8 mouse cellular contexts compared by ENCODE assay signal in the genomic region with DNA sequence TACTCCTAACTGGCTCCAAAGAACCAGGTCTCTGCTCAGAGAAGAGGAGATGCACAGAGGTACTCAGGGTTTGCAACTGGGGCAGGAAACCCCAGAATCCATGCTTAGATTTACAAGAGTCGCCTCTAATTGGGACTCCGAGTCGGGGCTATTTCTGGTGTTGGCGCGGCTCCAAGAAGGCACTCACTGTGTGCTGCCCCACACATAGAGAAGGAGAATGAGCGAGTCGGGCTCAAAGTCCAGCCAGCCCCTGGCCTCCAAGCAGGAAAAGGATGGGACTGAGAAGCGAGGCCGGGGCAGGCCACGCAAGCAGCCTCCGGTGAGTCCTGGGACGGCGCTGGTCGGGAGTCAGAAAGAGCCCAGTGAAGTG. TPM values are rescaled to one million over a fixed set of nuclear protein-coding genes. Genes with fewer than 3 reads are reported as not detected.
DNase-seq lines count a peak whose midpoint lies in the region; ATAC-seq and TF ChIP-seq lines count a peak whose summit lies in the region.
"Not testable (repeated sequence)": the region's sequence is repeated elsewhere in the genome, so short reads cannot be mapped to it uniquely, and the experiment has no call there.

A gene (plus strand): TSS at position 123 of the 370 bp plus-strand sequence.

- H3K4me2 ChIP-seq in heart, embryonic 15.5 days: peak within 1 kb of the TSS; percentile 53
- H3K4me2 ChIP-seq in intestine, embryonic 15.5 days (replicated peaks): peak within 1 kb of the TSS; percentile 46
- peak within 1 kb of the TSS; percentile 16 for H3K4me2 ChIP-seq in lung, embryonic 16.5 days (ENCODE audit: low read depth, low read length)

- H3K27me3 ChIP-seq in heart, embryonic 15.5 days: peaks cover 17% of the 10 kb centered on the region
- H3K27me3 ChIP-seq in intestine, embryonic 15.5 days (replicated peaks); lung, embryonic 16.5 days (ENCODE audit: control insufficient read depth, insufficient read depth, low read depth, low read length); small intestine, adult 2 months (ENCODE audit: control insufficient read depth, insufficient read depth, low read length): not testable (repeated sequence)

- ATAC-seq in heart, embryonic 15.5 days (replicated peaks; ENCODE audit: insufficient number of reproducible peaks, insufficient read depth, low FRiP score, low read depth): 0 out of 2 replicates have a peak, but pooled peaks have one; percentile 12
- peak; percentile 88 for ATAC-seq in intestine, embryonic 15.5 days
- ATAC-seq in lung, embryonic 16.5 days (ENCODE audit: low read depth): peak; percentile 34; the same call in 1 of the 2 replicates

- H3K36me3 ChIP-seq in ES-E14 (ENCODE audit: control insufficient read depth, insufficient read depth, low read length, poor library complexity, severe bottlenecking); heart, embryonic 15.5 days; intestine, embryonic 15.5 days; lung, embryonic 16.5 days (ENCODE audit: control insufficient read depth, insufficient read depth, low read length); small intestine, adult 2 months (ENCODE audit: control insufficient read depth, insufficient read depth, low read length): not testable (repeated sequence)

- peak within 1 kb of the TSS in 1 of 2 experiments; percentile 45; a peak in 2 of 4 replicates for H3K4me3 ChIP-seq in ES-E14 (ENCODE audit: insufficient read depth in 1 of 2, low read depth in 1 of 2, low read length in 2 of 2, poor library complexity in 1 of 2, severe bottlenecking in 1 of 2)
- peak within 1 kb of the TSS; percentile 22 for H3K4me3 ChIP-seq in heart, embryonic 15.5 days
- H3K4me3 ChIP-seq in intestine, embryonic 15.5 days (replicated peaks): peak within 1 kb of the TSS; percentile 17; the same call in 1 of the 2 replicates
- not testable (repeated sequence) for H3K4me3 ChIP-seq in left cerebral cortex, adult 2 months; lung, embryonic 16.5 days (ENCODE audit: low read length)
- H3K4me3 ChIP-seq in small intestine, adult 2 months (ENCODE audit: low read depth, low read length): peak within 1 kb of the TSS; percentile 27

- not testable (repeated sequence) for H3K27ac ChIP-seq in ES-E14 (ENCODE audit: insufficient read depth, low read depth, low read length, poor library complexity, severe bottlenecking); heart, embryonic 15.5 days; left cerebral cortex, adult 2 months; small intestine, adult 2 months (ENCODE audit: insufficient read depth, low read depth, low read length)
- peak within 1 kb of the TSS; percentile 91 for H3K27ac ChIP-seq in intestine, embryonic 15.5 days
- 0 out of 2 replicates have a peak within 1 kb of the TSS, but pooled peaks have one; percentile 21 for H3K27ac ChIP-seq in lung, embryonic 16.5 days (ENCODE audit: low read length)

- not testable (repeated sequence) for DNase-seq in ES-E14 (ENCODE audit: low read depth, low spot score); gastrocnemius, postnatal 10 days; left cerebral cortex, adult 2 months (ENCODE audit: extremely low spot score in 1 of 2, low spot score in 2 of 2)
- DNase-seq in brain, embryonic 14.5 days (ENCODE audit: low read depth): peak; percentile 6

- H3K4me1 ChIP-seq in ES-E14 (ENCODE audit: control insufficient read depth in 2 of 2, insufficient read depth in 2 of 2, low read length in 2 of 2, poor library complexity in 1 of 2): peaks cover 0 to 13% of the 10 kb centered on the region in 2 experiments; a peak in 1 of 4 replicates
- H3K4me1 ChIP-seq in heart, embryonic 15.5 days (replicated peaks): peaks cover 11% of the 10 kb centered on the region
- H3K4me1 ChIP-seq in intestine, embryonic 15.5 days (replicated peaks); lung, embryonic 16.5 days (replicated peaks; ENCODE audit: control insufficient read depth, insufficient read depth, low read length); small intestine, adult 2 months (ENCODE audit: control insufficient read depth, insufficient read depth, insufficient read length, low read length): not testable (repeated sequence)

- 16% methylated on average over 14 of the region's 14 CpGs for WGBS in heart, embryonic 15.5 days
- 11% methylated on average over 14 of the region's 14 CpGs for WGBS in intestine, embryonic 15.5 days
- WGBS in lung, embryonic 16.5 days: 7% methylated on average over 14 of the region's 14 CpGs
- 5% methylated on average over 14 of the region's 14 CpGs for WGBS in small intestine, adult 2 months

- not testable (repeated sequence) for H3K9ac ChIP-seq in ES-E14 (ENCODE audit: insufficient read depth, low read depth, low read length, poor library complexity, severe bottlenecking); lung, embryonic 16.5 days (ENCODE audit: low read length)
- H3K9ac ChIP-seq in heart, embryonic 15.5 days: peak within 1 kb of the TSS; percentile 28; the same call in 1 of the 2 replicates
- peak within 1 kb of the TSS; percentile 36; the same call in 1 of the 2 replicates for H3K9ac ChIP-seq in intestine, embryonic 15.5 days

- in situ Hi-C loops in ES-E14 (cut with MboI; ENCODE audit: low sequenced_read_pairs in 2 of 2, unreplicated experiment in 2 of 2): not testable (repeated sequence)

- not testable (repeated sequence) for TF ChIP-seq CTCF in brain, embryonic 14.5 days (IDR thresholded peaks at IDR 0.05; ENCODE audit: borderline replicate concordance, extremely low read depth, insufficient read depth, insufficient read length); left cerebral cortex, adult 2 months (IDR thresholded peaks at IDR 0.05); small intestine, adult 2 months (IDR thresholded peaks at IDR 0.05; ENCODE audit: extremely low read depth, insufficient read length, insufficient replicate concordance, low read depth, low read length)

- not testable (repeated sequence) for TF ChIP-seq POLR2A in brain, embryonic 14.5 days (IDR thresholded peaks at IDR 0.05; ENCODE audit: borderline replicate concordance, extremely low read depth, insufficient read depth, insufficient read length, poor library complexity, severe bottlenecking); small intestine, adult 2 months (IDR thresholded peaks at IDR 0.05; ENCODE audit: low read depth, low read length)

- not testable (repeated sequence) for H3K9me3 ChIP-seq in ES-E14 (ENCODE audit: control insufficient read depth, insufficient read depth, low read depth, low read length); intestine, embryonic 15.5 days
- 0 out of 2 replicates have a peak, but pooled peaks cover 10% of the 10 kb centered on the region for H3K9me3 ChIP-seq in heart, embryonic 15.5 days (replicated peaks)
- peaks cover 17% of the 10 kb centered on the region; the same call in 1 of the 2 replicates for H3K9me3 ChIP-seq in lung, embryonic 16.5 days (ENCODE audit: control insufficient read depth, low read length)

- intact Hi-C loops in left cerebral cortex, adult 2 months (cut with DNase I): not testable (repeated sequence)

RNA-seq across cellular contexts. Expression of the gene that starts here (rescaled TPM):
- 184 and 244 TPM in 2 replicates for total RNA-seq in ES-E14 (2012; rRNA removed)
- polyA plus RNA-seq in brain, embryonic 14.5 days (2012; rRNA removed): 0.76 and 1.9 TPM in 2 replicates
- total RNA-seq in gastrocnemius, postnatal 10 days (2021): 10 to 100 TPM; 13.3 to 15.9 TPM
- polyA plus RNA-seq in heart, embryonic 15.5 days (2015; fragmentation: Nextera tagmentation; extraction: Ambion mirVana): 2.1 and 2.8 TPM in 2 replicates
- 6.8 and 10.3 TPM in 2 replicates for polyA plus RNA-seq in intestine, embryonic 15.5 days (2015; fragmentation: Nextera tagmentation; extraction: Ambion mirVana)
- total RNA-seq in left cerebral cortex, adult 2 months (2021): 10 to 100 TPM; 27.5 to 57.3 TPM
- polyA plus RNA-seq in lung, embryonic 16.5 days (2015; fragmentation: Nextera tagmentation; extraction: Ambion mirVana): 3.9 and 5.0 TPM in 2 replicates
- polyA plus RNA-seq in small intestine, adult 2 months (2012; rRNA removed): 1.4 and 58.5 TPM in 2 replicates

Comparison
In these comparisons a context has a peak if more than half of its experiments do, and no peak if none do; other contexts are left out.
1. ATAC-seq: peak in every context shown above with its lines; median percentile 88 in intestine, embryonic 15.5 days; 34 in lung, embryonic 16.5 days; 12 in heart, embryonic 15.5 days.